Mouse (Mus musculus): Measurements from ENCODE around the gene Sertad1. TPM values are rescaled to one million over a fixed set of nuclear protein-coding genes. Genes with fewer than 3 reads are reported as not detected.

Gene Sertad1
- 15.4 and 19.1 TPM in 2 replicates for polyA plus RNA-seq (2012; rRNA removed)

- TF ChIP-seq CTCF (IDR thresholded peaks at IDR 0.05; ENCODE audit: control insufficient read depth, insufficient read depth, insufficient replicate concordance, low read depth, low read length), result peak; percentile 41; the same call in 1 of the 2 replicates
- peak; percentile 99 for TF ChIP-seq POLR2A (IDR thresholded peaks at IDR 0.05; ENCODE audit: control insufficient read depth, low read depth, low read length)
- Histone ChIP-seq H3K27ac (ENCODE audit: control insufficient read depth, insufficient read depth, low read depth, low read length) (peak within 1 kb of the TSS; percentile 96), H3K27me3 (ENCODE audit: control insufficient read depth, insufficient read depth, low read length) (no peaks in the 10 kb centered on the region), H3K4me3 (ENCODE audit: control insufficient read depth, low read depth, low read length) (peak within 1 kb of the TSS; percentile 94), H3K4me1 (ENCODE audit: control insufficient read depth, insufficient read depth, low read length) (peaks cover 32% of the 10 kb centered on the region), H3K36me3 (ENCODE audit: control insufficient read depth, insufficient read depth, low read length) (no peaks in the 10 kb centered on the region)
Measured at GRCm38 (mm10) chr7:27486770-27487697, at the start of gene Sertad1. Gene Sertad1 (plus strand): TSS chr7:27486910.

- no peak; the same call in 1 of the 2 replicates for TF ChIP-seq CTCF (IDR thresholded peaks at IDR 0.05; ENCODE audit: control insufficient read depth, insufficient read depth, insufficient replicate concordance, low read depth, low read length)
- TF ChIP-seq POLR2A (IDR thresholded peaks at IDR 0.05; ENCODE audit: control insufficient read depth, low read depth, low read length), result no peak
- peaks cover 4% of the 10 kb centered on the region for H3K4me1 ChIP-seq (ENCODE audit: control insufficient read depth, insufficient read depth, low read length)
- no peaks in the 10 kb centered on the region for H3K27me3 ChIP-seq (ENCODE audit: control insufficient read depth, insufficient read depth, low read length)
- H3K27ac ChIP-seq (ENCODE audit: control insufficient read depth, insufficient read depth, low read depth, low read length), result no peak overlapping the region
- H3K36me3 ChIP-seq (ENCODE audit: control insufficient read depth, insufficient read depth, low read length), result no peaks in the 10 kb centered on the region
- H3K4me3 ChIP-seq (ENCODE audit: control insufficient read depth, low read depth, low read length), result no peak overlapping the region
Measured at GRCm38 (mm10) chr7:27437544-27437943, 49.2 kb upstream of the Sertad1 start.

DNA sequence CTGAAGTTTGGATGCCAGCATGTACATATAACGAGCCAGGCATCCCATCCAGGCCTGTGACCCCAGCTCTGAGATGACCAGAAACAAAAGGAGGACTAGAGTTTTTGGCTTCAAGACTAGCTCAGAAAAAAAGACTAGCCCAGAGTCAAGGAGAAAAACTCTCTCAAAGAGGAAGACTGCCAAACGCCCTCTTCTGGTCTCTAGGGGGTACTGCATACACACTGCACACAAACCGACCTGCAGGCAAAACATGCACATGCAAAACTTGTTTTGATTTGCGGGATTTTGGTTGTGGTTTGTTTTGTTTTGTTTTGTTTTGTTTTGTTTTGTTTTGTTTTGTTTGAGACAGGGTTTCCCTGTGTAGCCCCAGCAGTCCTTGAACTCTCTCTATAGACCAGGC lies 46.7 kb upstream of the Sertad1 start:
- no peaks in the 10 kb centered on the region for H3K4me1 ChIP-seq (ENCODE audit: control insufficient read depth, insufficient read depth, low read length)
- no peak overlapping the region for H3K27ac ChIP-seq (ENCODE audit: control insufficient read depth, insufficient read depth, low read depth, low read length)
- no peak overlapping the region for H3K4me3 ChIP-seq (ENCODE audit: control insufficient read depth, low read depth, low read length)
- H3K27me3 ChIP-seq (ENCODE audit: control insufficient read depth, insufficient read depth, low read length), result no peaks in the 10 kb centered on the region
- H3K36me3 ChIP-seq (ENCODE audit: control insufficient read depth, insufficient read depth, low read length), result no peaks in the 10 kb centered on the region
- TF ChIP-seq POLR2A (IDR thresholded peaks at IDR 0.05; ENCODE audit: control insufficient read depth, low read depth, low read length) (no peak), CTCF (IDR thresholded peaks at IDR 0.05; ENCODE audit: control insufficient read depth, insufficient read depth, insufficient replicate concordance, low read depth, low read length) (peak; percentile 31; the same call in 1 of the 2 replicates)

GRCm38 (mm10) chr7:27446051-27446450 lies 40.7 kb upstream of the Sertad1 start:
- H3K27me3 ChIP-seq (ENCODE audit: control insufficient read depth, insufficient read depth, low read length), result no peaks in the 10 kb centered on the region
- TF ChIP-seq CTCF (IDR thresholded peaks at IDR 0.05; ENCODE audit: control insufficient read depth, insufficient read depth, insufficient replicate concordance, low read depth, low read length) (no peak), POLR2A (IDR thresholded peaks at IDR 0.05; ENCODE audit: control insufficient read depth, low read depth, low read length) (no peak)
- peak overlapping the region; percentile 73 for H3K4me3 ChIP-seq (ENCODE audit: control insufficient read depth, low read depth, low read length)
- H3K27ac ChIP-seq (ENCODE audit: control insufficient read depth, insufficient read depth, low read depth, low read length), result no peak overlapping the region
- H3K36me3 ChIP-seq (ENCODE audit: control insufficient read depth, insufficient read depth, low read length), result no peaks in the 10 kb centered on the region
- H3K4me1 ChIP-seq (ENCODE audit: control insufficient read depth, insufficient read depth, low read length), result peaks cover 22% of the 10 kb centered on the region

DNA sequence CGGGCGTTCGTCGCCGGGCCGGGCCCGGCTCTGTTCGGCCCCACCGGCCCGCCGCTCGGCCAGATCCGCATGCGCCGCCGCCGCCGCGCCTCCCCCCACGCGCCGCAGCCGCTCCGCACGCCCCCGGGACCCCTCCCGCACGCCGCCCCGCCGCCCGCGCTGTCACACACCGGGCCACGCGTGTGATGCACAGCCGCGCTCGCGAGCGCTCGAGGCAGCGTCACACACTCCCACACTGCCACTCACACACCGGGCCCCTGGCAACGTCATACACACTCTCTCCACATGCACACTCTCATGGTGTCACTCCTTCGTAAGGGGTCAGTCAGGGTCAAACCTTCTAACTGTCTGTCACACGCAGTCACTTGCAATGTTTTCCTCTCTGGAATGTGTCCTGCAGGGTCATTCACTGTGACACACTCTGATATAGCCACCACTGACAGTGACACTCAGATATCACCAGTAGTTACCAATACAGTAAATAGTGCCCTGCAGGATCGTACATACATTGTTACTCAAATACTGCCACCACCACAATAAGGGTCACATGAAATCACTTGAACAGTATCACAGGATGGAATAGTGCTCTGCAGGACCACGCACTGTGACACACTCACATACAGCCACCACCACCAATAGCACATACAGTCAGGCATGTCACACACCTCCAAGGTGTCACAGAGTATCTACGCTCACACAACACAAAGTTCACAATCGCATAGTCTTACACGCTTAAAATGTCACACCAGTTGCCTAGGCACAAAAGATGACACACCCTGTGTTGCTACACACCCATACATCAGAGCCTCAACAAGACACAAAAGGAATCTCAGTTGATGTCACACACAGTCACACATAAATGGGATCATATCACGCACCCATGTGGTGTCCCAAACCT lies 39.9 kb upstream of the Sertad1 start:
- Histone ChIP-seq H3K4me3 (ENCODE audit: control insufficient read depth, low read depth, low read length) (peak overlapping the region; percentile 73), H3K27ac (ENCODE audit: control insufficient read depth, insufficient read depth, low read depth, low read length) (no peak overlapping the region), H3K27me3 (ENCODE audit: control insufficient read depth, insufficient read depth, low read length) (no peaks in the 10 kb centered on the region), H3K4me1 (ENCODE audit: control insufficient read depth, insufficient read depth, low read length) (peaks cover 22% of the 10 kb centered on the region), H3K36me3 (ENCODE audit: control insufficient read depth, insufficient read depth, low read length) (no peaks in the 10 kb centered on the region)
- no peak for TF ChIP-seq CTCF (IDR thresholded peaks at IDR 0.05; ENCODE audit: control insufficient read depth, insufficient read depth, insufficient replicate concordance, low read depth, low read length)
- no peak for TF ChIP-seq POLR2A (IDR thresholded peaks at IDR 0.05; ENCODE audit: control insufficient read depth, low read depth, low read length)

GRCm38 (mm10) chr7:27447419-27448286 lies 39.1 kb upstream of the Sertad1 start, which contains the start of the genes Sptbn4 and Blvrb:
Gene Sptbn4 (minus strand): TSS chr7:27447686.
Gene Blvrb (plus strand): TSS chr7:27447978.
- H3K27me3 ChIP-seq (ENCODE audit: control insufficient read depth, insufficient read depth, low read length), result no peaks in the 10 kb centered on the region
- no peak within 1 kb of the TSS for H3K27ac ChIP-seq (ENCODE audit: control insufficient read depth, insufficient read depth, low read depth, low read length)
- TF ChIP-seq POLR2A (IDR thresholded peaks at IDR 0.05; ENCODE audit: control insufficient read depth, low read depth, low read length), result peak; percentile 56; the same call in 1 of the 2 replicates
- TF ChIP-seq CTCF (IDR thresholded peaks at IDR 0.05; ENCODE audit: control insufficient read depth, insufficient read depth, insufficient replicate concordance, low read depth, low read length), result peak; percentile 19; the same call in 1 of the 2 replicates
- H3K36me3 ChIP-seq (ENCODE audit: control insufficient read depth, insufficient read depth, low read length), result no peaks in the 10 kb centered on the region
- H3K4me1 ChIP-seq (ENCODE audit: control insufficient read depth, insufficient read depth, low read length), result peaks cover 22% of the 10 kb centered on the region
- peak within 1 kb of the TSS; percentile 79 for H3K4me3 ChIP-seq (ENCODE audit: control insufficient read depth, low read depth, low read length)

All from testis, adult 2 months (tissue).